Mouse (Mus musculus): Measurements from ENCODE around the gene Arl3.
"Not testable (repeated sequence)": the region's sequence is repeated elsewhere in the genome, so short reads cannot be mapped to it uniquely, and the experiment has no call there.

Arl3 gene

DNA sequence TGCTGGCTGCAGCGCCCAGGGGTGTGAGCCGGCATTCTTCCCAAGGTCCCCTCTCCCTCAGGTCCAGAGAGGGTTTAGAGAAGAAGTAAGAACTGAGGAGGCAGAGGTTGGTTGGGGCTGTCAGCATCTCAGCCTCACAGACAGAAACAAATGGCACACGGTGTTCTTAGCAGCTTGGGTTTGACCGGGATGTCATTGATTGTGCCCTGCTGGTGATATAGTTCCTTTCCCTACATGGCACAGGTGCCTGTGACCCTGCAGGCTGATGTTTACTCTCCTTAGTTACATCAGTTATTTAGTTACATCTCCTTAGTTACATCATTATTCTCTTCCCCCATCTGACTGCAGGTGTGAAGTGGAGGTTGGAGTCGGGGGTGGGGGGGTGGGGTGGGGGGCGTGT is 18.6 kb upstream of the Arl3 start:
- DNase-seq (ENCODE audit: low spot score in 2 of 2): no peak

GRCm38 (mm10) chr19:46587823-46588508 is 15.0 kb upstream of the Arl3 start:
- peak; percentile 88 to 89 for DNase-seq (ENCODE audit: low spot score in 2 of 2)

- no peak for DNase-seq (ENCODE audit: low spot score in 2 of 2)
Observed at GRCm38 (mm10) chr19:46575196-46575595, 2.2 kb upstream of the Arl3 start.

GRCm38 (mm10) chr19:46573990-46574389 is 992 bp upstream of the Arl3 start:
- no peak for DNase-seq (ENCODE audit: low spot score in 2 of 2)

DNA sequence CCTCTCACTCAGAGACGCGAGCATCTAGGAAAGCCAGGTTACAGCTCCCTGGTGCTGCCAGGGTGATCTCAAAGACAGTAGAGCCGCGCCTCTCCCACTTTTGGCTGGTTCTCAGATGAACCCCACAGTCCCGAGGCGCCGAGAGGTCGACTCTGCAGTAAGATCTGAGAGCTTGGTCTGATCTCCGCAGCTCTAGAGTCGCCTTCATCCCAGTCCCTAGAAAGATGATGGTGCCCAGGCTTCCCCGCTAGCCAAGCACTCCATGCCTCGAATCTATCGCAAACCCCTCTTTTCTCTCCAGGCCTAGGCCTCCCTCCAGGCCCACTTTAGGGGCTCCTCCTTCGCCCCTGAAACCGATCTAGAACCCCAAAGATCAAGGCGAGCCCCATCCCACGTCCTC is 450 bp downstream of the Arl3 start:
- DNase-seq (ENCODE audit: low spot score in 2 of 2): no peak

DNA sequence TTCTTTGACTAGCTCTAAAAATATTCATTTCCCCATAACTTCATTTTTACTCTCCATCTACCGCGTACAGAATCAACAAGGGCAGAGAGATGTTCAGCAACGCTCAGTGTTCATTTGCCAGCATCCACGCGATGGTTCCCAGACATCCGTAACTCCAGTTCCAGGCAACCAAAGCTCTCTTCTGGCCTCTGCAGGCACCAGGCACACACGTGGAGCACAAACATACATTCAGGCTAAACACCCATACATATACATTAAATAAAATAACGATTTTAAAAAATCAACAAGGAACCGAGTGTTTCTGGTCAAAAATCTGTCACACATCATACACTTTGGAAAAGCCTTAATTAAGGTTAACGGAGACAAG is 1.1 kb downstream of the Arl3 start:
- DNase-seq (ENCODE audit: low spot score in 2 of 2): no peak

GRCm38 (mm10) chr19:46571211-46571877 is 1.7 kb downstream of the Arl3 start:
- DNase-seq (ENCODE audit: low spot score in 2 of 2): not testable (repeated sequence)

DNA sequence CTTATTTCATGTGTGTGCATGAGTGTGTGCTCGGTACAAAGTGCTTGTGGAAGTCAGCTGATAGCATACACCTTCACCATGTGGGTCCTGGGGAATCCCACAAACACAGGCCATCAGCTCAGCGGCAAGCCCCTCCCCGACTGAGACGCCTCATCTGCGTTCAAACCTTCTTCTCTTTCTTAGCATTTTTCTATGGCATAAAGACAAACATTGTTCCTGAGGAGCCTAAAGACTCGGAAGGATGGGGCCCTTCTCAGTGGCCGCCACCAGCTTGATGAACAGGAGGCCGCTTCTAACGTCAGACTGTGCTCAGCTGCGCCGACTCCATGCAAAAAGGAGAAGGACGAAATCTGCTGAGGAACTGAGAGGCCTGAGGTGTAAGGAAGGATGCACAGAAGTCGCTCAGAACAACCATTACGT is 8.9 kb downstream of the Arl3 start:
- no peak for DNase-seq (ENCODE audit: low spot score in 2 of 2)

DNA sequence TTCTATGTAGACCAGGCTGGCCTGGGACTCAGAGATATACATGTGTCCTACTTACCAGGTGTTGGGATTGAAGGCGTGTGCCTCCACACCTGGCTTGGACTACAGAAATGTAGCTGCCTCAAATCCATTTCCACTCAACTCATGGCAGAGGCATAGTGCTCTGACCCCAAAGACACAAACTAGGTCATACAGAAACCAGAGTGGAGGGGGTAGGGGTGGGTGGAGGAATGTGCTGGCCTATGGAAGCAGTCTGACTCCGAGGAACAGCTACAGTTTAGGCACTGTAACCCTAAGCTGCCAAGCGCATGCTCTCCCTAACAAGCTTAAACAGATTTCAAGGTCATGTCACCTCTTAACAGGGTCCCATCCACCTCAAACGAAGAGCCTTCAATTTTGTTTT is 9.4 kb downstream of the Arl3 start:
- no peak for DNase-seq (ENCODE audit: low spot score in 2 of 2)

DNA sequence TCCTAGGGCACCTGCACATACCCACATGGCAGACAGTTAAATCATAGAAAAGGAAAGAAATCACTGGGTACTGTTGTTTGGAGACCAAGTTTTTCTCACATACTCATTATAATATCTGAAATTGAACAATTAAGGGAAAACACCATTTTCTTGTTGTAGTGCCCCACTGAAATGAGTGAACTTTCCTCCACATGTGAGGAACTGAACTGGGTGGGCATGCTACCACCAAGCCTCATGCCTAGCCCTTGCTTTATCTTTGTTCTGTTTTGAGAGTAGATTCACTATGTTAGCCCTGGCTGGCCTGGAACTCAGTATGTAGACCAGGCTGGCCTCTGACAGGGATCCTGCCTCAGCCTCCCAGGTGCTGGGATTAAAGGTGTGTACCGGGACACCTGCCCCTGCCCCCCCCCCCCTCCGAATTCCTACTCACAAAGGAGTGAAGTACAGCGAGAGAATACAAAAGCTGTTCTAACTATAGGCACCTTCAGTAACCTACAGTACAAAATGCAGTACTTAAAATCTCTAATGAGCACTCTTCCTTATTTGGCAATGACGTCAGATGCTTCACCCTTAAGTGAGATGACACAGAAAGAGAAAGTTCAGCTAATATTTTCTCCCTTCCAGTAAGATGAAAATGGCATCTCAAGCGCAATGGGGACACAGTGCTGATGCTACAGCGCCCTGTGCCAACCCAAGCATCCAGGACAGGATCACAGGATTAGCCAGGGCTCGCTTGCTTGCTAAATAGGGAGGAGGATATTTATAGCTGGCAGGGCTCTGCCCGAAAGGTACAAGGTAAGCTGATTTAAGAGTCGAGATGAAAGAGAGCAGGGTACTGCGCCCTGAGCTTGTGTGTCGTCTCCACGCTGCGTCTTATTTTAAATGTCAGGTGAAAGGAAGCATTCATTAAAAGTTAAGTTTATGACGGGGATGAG is 10.2 kb downstream of the Arl3 start:
- no peak for DNase-seq (ENCODE audit: low spot score in 2 of 2)

GRCm38 (mm10) chr19:46562132-46562531 is 10.9 kb downstream of the Arl3 start:
- peak; percentile 26 to 34 for DNase-seq (ENCODE audit: low spot score in 2 of 2)

GRCm38 (mm10) chr19:46558631-46559030 is 14.4 kb downstream of the Arl3 start:
- DNase-seq (ENCODE audit: low spot score in 2 of 2): no peak

DNA sequence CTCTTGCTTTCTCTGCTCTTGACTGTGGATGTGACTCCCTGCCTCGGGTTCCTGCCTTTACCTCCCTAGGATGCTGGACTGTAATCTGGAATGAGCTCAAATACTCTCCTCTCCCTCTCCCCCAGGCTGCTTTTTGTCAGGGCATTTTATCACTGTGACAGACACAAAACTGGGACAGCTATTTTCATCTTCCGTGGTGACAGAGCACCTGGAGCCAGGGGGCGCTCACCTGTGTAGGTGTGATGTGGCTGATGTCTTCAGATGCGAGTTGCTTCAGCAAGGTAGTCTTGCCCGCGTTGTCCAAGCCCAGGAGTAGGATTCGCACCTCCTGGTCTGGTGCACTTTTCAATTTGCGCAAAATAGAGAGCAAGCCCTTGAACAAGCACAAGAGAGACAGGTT is 15.0 kb downstream of the Arl3 start:
- no peak for DNase-seq (ENCODE audit: low spot score in 2 of 2)

DNA sequence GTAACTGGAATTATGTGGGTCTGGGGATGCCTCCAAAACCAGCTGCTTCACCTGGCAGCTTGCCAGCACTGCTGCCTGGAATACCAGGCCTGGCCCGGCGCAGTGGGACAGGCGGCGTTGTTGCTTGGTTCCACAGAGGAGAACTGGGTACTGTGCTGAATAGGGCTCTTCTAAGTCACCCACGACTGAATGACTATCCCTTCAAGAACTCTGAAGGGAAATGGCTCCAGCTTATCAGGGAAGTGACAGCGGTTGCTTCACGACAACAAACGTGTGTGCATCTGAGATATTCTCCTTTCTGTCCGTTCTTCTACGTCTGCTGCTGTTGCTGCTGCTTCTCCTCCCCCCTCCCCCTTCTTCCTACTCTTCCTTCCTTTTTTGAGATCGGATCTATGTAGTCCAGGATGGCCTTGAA is 19.4 kb downstream of the Arl3 start:
- DNase-seq (ENCODE audit: low spot score in 2 of 2): peak in 1 of 2 experiments; percentile 35

DNA sequence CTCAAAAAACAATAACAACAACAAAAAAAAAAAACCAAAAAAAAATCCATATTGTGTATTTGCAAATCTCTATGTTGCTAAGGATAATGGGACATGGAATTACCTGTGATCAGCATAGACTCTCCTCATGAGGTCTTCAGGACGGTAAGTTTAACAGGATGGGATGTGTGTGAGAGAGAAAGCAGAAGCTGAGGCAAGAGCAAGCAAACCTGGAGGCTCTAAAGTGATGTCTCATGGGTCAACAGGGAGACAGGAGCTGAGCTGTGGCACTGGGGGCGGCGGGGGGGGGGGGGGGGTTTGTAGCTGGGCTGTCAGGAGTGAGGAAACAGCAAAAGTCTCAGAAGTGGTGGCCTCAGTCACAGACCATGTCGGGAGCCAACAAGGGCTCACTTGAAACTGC is 20.5 kb downstream of the Arl3 start:
- no peak for DNase-seq (ENCODE audit: low spot score in 2 of 2)

DNA sequence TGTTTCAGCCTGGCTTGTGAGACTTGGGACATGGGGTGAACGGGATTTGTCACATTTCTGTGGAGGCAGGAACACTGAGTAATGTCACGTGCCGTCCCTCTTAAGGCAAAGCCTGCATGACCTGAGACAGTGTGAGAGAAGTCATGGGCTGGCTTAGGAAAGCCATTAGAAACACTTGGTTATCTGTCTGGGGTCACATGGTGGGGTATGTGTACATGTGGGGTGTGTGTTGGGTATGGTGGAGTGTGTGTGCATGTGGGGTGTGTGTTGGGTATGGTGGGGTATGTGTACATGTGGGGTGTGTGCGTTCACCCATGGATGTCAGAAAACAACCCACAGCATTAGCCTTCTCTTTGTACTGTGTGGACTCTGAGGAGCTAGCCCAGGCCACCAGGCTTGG is 22.6 kb downstream of the Arl3 start:
- DNase-seq (ENCODE audit: low spot score in 2 of 2): no peak

- DNase-seq (ENCODE audit: low spot score in 2 of 2): no peak
Observed at GRCm38 (mm10) chr19:46548110-46548509, 24.9 kb downstream of the Arl3 start.

DNA sequence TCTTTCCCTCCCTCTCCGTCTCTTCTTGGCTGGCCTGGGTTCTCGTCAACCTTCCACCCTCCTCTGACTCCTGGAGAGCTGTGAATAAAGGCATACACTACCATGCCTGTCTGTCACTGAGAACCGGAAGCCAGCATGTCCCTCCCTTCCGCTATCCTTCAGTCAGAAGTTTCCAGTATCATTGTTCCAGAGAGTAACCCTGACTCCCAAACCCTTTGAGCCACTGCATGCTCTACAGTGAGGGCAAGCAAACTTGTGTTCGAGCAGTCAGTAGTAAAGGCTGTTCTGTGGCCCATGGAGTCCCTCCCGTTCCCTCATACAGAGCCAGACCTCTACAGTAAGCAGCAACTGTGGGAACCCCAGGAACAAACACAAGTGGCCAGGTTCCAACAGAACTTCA is 25.4 kb downstream of the Arl3 start:
- DNase-seq (ENCODE audit: low spot score in 2 of 2): no peak

DNA sequence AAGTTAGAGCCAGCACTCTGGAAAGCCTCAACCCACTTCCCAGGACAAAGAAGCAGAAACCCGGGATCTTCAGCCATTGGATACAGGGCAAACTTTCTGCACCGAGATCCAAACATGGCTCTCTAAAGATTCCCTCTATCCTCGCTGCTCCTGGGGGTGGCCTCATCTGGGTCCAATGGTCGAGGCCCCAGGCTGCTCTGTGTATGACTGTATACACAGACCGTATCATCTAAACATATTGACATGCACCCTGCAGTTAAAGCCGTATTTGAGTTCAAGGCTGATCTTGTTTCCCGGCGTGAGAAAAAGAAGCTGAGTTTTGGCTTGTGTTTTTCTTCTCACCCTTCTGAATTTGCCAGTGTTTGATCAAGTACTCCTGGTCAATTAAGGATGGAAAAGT is 30.2 kb downstream of the Arl3 start:
- DNase-seq (ENCODE audit: low spot score in 2 of 2): no peak

GRCm38 (mm10) chr19:46538213-46538612 is 34.8 kb downstream of the Arl3 start:
- DNase-seq (ENCODE audit: low spot score in 2 of 2): no peak

GRCm38 (mm10) chr19:46537357-46537756 is 35.6 kb downstream of the Arl3 start:
- no peak for DNase-seq (ENCODE audit: low spot score in 2 of 2)

DNA sequence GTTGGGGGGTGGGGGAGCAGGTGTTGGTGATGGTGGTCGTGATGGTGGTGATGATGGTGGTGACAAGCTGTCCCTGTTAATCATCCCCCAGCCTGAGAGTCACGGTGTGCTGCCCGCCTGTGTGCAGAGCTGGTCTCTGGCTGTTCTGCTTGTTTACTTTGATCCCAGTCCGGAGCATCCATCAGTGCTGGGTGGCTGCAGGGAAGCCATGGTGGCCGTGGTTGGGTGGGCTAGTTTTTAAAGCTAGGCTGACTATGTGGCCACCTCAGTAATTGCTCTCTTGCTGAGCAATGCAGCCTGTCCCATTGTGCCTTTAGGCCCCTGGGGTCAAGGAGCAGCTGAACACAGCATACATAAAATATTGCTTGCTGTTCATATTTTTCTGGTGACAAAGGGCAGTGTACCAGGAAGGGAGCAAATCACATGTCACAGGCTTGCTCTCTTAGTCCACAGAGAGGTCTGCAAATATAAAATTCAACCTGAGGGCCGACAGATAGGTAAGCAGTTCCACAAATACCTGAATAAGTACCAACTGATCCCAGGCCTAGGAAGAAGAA is 38.4 kb downstream of the Arl3 start:
- DNase-seq (ENCODE audit: low spot score in 2 of 2): no peak
